Mouse (Mus musculus) induced T-regulatory cell, adult 2 months (primary cell): ENCODE measurements around the gene Mmrn2.
"Not testable (repeated sequence)": the region's sequence is repeated elsewhere in the genome, so short reads cannot be mapped to it uniquely, and the experiment has no call there.

Experiments
- DNase-seq: peaks from one replicate; pipeline ENCODE4 v3.0.0-alpha.2; 2012; ENCODE audit warnings: low read depth

Mmrn2 gene

DNA sequence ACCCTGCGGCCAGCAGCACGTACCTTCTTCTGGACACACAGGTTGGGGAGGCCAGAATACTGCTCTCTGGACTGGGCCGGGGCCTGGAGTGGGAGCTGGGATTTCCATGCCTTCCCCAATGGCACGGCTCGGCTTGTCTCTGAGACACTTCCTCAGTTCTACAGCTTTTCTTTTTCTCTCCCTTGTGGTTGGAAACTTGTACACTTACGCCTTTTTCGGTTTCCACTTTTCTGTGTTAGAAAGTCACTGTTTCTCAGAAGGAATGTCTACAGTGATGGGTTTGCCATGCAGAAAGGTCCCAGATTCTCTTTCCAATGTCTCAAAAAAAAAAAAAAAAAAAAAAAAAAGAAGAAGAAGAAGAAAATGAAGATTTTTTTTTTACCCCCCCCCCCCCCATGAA, 28.2 kb downstream of the Mmrn2 start:
- no peak for DNase-seq

DNA sequence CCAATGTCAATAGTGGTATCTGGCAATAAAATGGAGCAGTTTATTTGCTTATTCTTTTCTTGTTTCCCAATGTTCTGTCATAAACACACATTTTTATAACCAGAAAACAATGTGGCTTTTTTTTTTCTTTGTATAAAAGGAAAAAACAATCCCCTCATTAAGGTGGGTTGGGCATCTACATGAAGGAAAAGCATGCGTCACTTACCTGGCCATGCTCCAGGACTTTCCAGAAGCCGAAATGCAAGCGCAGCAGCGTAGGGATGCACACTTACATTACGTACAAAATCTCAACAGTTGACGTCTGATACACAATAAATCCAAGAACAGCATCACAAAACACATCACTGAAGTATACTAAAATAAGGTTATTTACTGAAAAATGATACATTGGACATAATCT, 35.5 kb downstream of the Mmrn2 start:
- no peak for DNase-seq

DNA sequence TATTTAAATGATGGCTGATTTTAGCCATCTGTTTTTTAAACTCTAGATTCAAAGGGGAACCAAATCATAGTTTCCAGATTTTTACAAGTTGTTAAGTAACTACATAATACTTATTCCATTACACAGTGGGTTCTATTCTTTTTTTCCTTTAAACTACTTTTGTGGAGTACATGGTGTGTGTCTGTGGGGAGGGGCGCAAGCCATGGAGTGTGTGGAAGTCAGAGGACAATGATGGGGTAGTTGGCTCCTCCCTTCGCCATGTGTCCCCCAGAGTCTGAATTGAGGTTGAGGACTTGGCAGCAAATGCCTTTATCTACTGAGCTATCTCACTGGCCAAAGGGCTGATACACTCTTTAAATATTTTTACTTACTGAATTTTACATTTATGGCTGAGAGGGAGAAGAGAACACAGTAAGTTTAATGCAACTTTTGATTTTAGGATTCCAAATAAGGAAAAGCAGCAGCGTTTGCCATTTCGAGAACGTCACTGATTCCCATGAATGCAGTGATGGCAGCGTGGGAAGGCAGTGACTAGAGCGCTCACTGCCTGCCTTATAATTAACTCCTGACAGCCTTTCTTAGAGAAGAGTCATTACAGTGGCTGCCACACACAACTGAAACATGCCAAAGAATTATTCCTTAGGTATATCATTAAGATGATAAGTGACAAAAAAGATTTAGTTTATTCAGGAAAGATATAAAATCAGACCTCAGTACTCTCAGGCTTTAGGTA, 37.1 kb downstream of the Mmrn2 start:
- no peak for DNase-seq

DNA sequence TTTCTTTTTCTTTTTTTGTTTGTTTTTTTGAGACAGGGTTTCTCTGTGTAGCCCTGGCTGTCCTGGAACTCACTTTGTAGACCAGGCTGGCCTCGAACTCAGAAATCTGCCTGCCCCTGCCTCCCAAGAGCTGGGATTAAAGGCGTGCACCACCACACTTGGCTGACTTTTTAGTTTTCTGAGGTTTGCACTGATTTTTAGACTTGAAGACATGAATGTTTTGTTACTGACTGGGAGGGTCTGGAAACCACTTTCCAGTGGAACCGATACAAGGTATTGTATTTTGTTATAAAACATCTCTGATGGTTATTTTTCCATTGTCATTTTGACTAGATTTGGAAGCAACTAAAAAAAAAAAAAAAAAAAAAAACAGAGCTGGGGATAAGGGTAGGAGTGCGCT, 41.7 kb downstream of the Mmrn2 start:
- not testable (repeated sequence) for DNase-seq

DNA sequence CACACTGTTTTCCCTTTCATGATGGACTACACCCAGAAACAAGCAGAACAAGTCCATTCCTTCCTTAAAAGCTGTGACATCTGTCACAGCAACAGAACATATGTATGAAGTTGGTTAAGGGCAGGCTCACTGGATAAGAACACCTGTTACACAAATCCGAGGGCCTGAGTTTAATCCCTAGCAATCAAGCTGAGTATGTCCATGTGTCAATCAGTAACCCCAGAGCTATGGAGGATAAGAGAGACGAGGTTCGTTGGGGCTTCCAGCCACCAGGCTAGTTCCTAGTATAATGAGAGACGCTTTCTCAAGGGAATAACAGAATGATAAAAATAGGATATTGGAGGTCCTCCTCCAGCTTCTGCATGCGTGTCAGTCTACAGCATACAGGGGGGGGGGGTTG, 42.2 kb downstream of the Mmrn2 start:
- DNase-seq: no peak

GRCm38 (mm10) chr14:34421078-34421477, 45.8 kb downstream of the Mmrn2 start:
- DNase-seq: no peak

DNA sequence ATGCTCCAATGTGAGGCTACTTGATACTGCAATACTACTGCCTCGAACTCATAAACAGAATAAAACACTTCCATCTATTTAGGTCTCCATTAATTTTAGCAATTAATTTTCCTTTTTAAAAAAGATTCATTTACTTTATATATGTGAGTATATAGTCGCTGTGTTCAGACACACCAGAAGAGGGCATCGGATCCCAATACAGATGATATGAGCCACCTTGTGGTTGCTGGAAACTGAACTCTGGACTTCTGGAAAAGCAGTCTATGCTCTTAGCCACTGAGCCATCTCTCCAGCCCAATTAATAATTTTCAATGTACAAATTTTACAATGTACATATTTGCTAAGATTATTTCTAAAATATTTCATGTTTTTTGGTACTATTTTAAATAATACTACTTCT, 53.0 kb downstream of the Mmrn2 start:
- DNase-seq: no peak

GRCm38 (mm10) chr14:34429069-34429468, 53.8 kb downstream of the Mmrn2 start:
- DNase-seq: no peak

- DNase-seq: no peak
These were observed 65.3 kb downstream of the Mmrn2 start for GRCm38 (mm10) chr14:34440526-34441066.

- DNase-seq: no peak
These were observed 67.3 kb downstream of the Mmrn2 start for GRCm38 (mm10) chr14:34442531-34442930.

GRCm38 (mm10) chr14:34444368-34444767, 69.1 kb downstream of the Mmrn2 start:
- DNase-seq: no peak

DNA sequence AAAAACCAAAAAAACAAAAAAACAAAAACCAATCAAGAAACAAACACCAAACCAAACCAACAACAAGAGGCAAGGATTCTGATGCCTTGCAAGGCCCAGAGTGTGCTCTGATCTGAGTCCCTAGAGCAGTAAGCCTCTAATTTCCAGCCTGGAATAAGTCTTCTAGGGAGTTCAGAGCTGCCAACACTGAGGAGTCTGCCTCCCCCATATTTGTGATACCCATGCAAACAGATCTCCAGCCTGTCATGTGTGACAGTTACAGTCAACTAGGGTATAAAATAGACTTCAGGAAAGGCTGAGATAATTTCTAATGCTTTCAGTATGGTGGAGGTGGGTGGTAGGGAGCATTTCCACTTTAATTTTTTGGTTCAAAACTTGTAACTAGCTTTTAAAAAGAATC, 69.7 kb downstream of the Mmrn2 start:
- DNase-seq: no peak

GRCm38 (mm10) chr14:34445348-34445747, 70.1 kb downstream of the Mmrn2 start:
- DNase-seq: no peak

- DNase-seq: no peak
These were observed 71.4 kb downstream of the Mmrn2 start for GRCm38 (mm10) chr14:34446624-34447023.

DNA sequence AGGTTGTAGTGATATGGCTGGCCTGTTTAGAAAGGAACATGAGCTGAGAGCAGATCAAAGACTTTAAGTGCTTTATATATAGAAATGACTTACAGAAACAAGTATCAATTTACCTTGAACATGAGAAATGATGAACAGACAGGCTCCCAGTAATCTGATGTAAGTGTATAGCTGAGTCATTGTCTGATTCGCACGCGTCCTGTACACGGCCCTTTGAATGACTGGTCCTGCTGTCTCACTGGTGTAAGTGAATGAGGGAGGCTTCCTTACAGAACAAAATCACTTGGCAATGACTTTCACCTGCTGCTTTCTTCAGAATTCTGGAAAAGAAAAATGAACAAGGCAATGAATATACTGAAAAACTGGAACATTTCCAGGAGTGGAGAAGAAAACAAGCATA, 72.4 kb downstream of the Mmrn2 start:
- DNase-seq: no peak

DNA sequence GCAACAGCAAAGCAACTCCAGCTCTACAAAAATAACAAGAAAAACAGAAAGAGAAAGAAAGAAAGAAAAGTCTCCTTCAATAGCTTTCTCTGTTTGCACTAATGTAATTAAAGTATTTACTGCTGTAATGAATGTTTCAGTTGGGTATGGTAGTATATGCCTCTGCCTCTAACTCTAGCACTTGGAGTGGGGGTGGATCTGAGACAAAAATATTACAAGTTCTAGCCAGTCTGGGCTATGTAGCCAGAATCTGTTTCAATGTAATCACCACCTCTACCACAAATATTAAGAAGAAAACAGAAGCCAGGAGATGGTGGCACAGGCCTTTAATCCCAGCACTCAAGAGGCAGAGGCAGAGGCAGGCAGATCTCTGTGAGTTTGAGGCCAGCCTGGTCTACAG, 73.1 kb downstream of the Mmrn2 start:
- no peak for DNase-seq

- no peak for DNase-seq
These were observed 74.5 kb downstream of the Mmrn2 start for GRCm38 (mm10) chr14:34449807-34450206.

DNA sequence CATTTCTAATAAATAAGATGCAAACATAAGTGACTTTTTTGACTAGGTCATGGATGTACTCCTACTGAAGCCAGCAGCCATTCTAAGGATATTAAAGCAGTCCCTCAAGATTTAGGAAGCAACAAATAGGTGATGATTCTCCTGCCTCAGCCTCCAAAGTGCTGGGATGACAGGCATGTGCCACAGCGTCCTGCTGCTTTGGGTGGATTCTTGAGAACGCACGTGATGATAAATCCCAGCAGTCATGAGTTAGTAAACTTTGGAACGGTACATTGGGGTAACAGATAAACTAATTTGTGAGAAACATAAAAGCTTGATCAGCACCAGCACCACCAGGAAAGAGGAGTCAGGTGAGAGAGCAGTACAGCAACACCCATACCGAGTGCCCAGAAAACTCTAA, 75.2 kb downstream of the Mmrn2 start:
- DNase-seq: no peak

GRCm38 (mm10) chr14:34451872-34452271, 76.6 kb downstream of the Mmrn2 start:
- no peak for DNase-seq

DNA sequence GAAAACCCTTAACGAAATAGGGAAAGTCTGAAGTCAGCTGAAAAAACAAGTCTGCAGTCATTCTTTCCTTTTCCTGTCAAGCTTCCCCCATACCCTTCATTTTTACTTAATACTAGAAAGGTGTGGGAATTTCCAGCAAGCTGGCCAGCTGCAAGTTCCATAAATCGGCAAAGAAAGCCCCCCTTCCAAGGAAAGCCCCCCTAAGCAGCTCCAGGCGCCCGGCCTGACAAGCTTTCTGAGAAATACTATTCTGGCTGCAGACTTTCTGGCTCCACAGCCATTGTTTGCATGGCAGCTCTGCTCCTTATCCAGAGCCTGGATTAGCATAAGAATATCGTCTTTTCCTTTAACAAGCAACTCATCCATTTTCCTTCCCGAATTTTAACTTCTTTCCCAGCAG, 78.4 kb downstream of the Mmrn2 start:
- DNase-seq: no peak
